Mouse (Mus musculus) cortical plate, adult 2 months (tissue): ENCODE data around the gene Nprl3. TPM values are rescaled to one million over a fixed set of nuclear protein-coding genes. Genes with fewer than 3 reads are reported as not detected.
"Not testable (repeated sequence)": the region's sequence is repeated elsewhere in the genome, so short reads cannot be mapped to it uniquely, and the experiment has no call there.

ENCODE experiments used
- H3K27ac ChIP-seq: fragments of 200-500 bp; 2 replicates; pipeline ENCODE4 v1.5.1; 2012; ENCODE audit warnings: low read length, control low read depth, inconsistent platforms; ENCODE audit not compliant: insufficient read depth
- H3K4me1 ChIP-seq: fragments of 200-500 bp; 2 replicates; pipeline ENCODE4 v1.6.1; 2011; ENCODE audit warnings: low read length; ENCODE audit not compliant: control insufficient read depth, insufficient read depth
- H3K4me3 ChIP-seq: fragments of 200-500 bp; 2 replicates; pipeline ENCODE4 v1.5.1; 2011; ENCODE audit warnings: mild to moderate bottlenecking, low read length, control low read depth; ENCODE audit not compliant: insufficient read depth
- CTCF ChIP-seq: fragments of 200-500 bp; IDR thresholded peaks from 2 replicates; pipeline ENCODE4 v1.5.1; 2011; ENCODE audit warnings: mild to moderate bottlenecking, control low read depth, low read length; ENCODE audit not compliant: insufficient read depth; ENCODE audit errors: extremely low read depth
- POLR2A ChIP-seq: fragments of 200-500 bp; IDR thresholded peaks from 2 replicates; pipeline ENCODE4 v1.6.1; 2011; ENCODE audit warnings: mild to moderate bottlenecking, low read length, control low read depth; ENCODE audit not compliant: insufficient read depth; ENCODE audit errors: extremely low read depth
- polyA plus RNA-seq: library from polyadenylated mRNA; depleted of rRNA; stranded (reverse); fragments of >200 nt; gene quantifications from 2 replicates; pipeline ENCODE4 v1.2.3, GENCODE M21; 2012

Nprl3 gene
- polyA plus RNA-seq, 1 experiment = 78.7 TPM

DNA sequence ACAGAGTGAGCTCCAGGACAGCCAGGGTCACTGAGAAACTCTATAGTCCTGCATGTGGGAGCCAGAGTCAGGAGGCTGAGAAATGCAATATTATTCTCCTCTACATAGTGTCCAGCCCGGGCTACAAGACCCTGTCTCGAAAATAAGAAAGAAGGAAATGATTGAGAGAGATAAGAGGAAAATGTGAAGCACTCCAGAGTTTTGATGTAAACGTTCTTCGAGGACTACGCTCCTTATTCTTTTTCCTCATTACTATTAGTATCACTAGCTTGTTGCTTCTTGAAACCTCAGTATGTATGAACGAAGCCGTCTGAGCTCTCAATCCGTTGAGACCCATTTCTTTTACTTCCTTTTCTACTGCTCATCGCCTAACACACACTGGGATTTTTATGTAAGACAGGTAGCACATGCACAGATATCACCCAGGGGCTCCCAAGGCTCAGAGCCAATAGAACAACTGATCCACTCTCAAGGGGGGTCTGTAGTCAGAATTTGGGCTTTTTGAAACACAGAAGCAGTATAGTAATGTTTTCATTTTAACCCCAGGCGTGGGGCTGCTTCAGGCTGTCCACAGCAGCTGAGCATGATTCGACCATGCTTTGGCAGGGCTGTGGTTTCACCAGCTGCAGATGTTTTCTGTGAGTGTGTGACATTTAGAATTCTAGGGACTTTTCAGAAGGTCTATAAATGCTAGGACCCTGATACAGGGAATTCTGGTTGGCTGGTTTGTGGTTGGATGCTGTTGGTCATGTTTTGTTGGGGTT, 65.4 kb downstream of the Nprl3 start:
- TF ChIP-seq CTCF (no peak), POLR2A (no peak)
- H3K27ac ChIP-seq = no peak overlapping the region
- H3K4me1 ChIP-seq = no peaks in the 10 kb centered on the region
- no peak overlapping the region for H3K4me3 ChIP-seq

DNA sequence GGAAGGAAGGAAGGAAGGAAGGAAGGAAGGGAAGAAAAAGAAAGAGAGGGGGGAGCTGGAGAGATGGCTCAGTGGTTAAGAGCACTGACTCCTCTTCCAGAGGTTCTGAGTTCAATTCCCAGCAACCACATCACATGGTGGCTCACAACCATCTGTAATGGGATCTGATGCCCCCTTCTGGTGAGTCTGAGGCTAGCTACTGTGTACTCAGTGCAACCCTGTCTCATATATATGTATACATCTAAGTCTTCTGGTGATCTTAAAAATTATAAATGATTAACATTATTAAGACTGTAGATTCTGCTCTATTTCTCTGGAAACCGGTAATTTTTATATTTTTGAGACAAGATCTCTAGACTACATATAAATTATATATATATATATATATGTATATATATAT, 66.5 kb downstream of the Nprl3 start:
- not testable (repeated sequence) for H3K4me1 ChIP-seq

DNA sequence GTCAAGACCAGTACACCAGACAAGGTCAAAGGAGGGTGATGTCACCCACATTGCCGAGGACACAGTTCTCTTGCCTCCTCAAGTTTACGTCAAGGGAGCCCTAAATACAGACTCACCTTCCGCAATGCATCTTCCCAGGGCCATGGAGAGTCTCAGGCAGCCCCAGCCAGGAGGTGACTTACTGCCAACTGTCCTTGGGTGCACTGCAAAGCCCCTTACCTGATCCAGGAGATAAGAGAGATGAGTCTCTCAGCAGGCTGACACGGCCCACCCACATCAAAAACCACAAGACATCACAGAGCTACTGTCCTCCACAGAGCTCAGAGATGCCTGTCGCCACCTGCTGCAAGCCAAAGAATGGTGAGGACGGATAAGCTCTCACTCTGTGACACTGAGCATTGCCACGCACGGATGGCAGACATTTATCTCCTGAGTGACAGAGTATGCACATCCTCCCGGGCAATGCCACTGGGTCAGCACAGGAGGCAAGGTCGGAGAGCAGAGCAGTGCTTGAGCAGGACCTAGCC, 67.4 kb downstream of the Nprl3 start, which contains the start of gene Il9r:
Gene Il9r (minus strand): TSS at position 205 of the 527 bp plus-strand sequence.
- no peak within 1 kb of the TSS for H3K27ac ChIP-seq
- TF ChIP-seq POLR2A (no peak), CTCF (no peak)
- H3K4me3 ChIP-seq = no peak within 1 kb of the TSS
- no peaks in the 10 kb centered on the region for H3K4me1 ChIP-seq

More for the DNA sequence above, 66.5 kb downstream of the Nprl3 start:
- H3K4me3 ChIP-seq, H3K27ac ChIP-seq: not testable (repeated sequence)

DNA sequence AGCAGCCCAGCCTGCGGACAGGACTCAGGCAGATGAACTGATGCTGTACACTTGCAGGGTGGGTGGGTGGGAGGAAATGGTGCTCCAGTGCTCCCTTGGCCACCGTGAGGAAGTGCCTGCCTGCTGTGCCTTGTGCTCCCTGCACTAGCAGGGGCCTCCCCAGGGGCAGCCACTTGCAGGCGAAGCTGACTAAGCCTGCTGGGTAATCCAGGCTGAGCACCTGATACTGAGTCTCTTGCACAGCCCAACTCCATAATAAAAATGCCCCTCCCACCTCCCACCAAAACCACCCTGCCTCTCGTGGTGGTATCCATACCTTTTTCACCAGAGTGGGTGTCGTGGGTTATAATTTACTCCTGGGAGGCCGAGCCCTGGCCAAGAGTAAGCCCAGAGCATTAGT, 68.3 kb downstream of the Nprl3 start:
- TF ChIP-seq CTCF (no peak), POLR2A (no peak)
- Histone ChIP-seq H3K27ac (no peak overlapping the region), H3K4me3 (no peak overlapping the region), H3K4me1 (no peaks in the 10 kb centered on the region)

DNA sequence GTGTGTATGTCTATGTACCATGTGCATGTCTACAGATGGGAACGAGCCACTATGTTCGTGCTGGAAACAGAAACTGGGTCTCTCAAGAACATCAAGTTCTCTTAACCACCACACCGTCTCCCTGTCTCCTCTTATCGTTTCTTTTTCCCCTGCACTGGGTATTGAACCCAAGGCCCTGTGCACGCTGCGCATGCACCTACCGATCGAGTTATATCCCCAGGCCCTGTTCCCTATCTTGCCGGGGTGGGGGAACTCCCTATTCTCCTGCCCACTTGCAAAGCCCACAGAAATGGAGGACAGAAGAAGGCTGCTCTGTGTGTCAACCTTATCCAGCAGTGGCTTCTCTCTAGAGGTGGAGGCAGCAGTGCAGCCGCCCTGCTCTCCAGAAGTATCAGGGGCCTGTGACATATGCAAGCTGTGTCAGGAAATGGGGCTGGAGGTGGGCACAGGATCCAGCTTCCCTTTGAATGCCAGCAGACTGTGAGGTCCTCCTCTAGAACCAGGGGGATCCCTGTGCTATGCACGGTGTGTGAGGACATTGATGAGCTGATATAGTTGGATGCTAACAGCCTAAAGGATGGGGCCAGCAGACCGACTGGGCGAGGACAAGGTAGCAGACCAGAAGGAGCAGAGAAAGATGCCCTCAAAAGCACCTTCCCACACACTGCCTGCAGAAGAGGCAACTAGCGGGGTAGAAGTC, 69.1 kb downstream of the Nprl3 start:
- Histone ChIP-seq H3K27ac (no peak overlapping the region), H3K4me3 (no peak overlapping the region), H3K4me1 (no peaks in the 10 kb centered on the region)
- TF ChIP-seq CTCF (no peak), POLR2A (no peak)

DNA sequence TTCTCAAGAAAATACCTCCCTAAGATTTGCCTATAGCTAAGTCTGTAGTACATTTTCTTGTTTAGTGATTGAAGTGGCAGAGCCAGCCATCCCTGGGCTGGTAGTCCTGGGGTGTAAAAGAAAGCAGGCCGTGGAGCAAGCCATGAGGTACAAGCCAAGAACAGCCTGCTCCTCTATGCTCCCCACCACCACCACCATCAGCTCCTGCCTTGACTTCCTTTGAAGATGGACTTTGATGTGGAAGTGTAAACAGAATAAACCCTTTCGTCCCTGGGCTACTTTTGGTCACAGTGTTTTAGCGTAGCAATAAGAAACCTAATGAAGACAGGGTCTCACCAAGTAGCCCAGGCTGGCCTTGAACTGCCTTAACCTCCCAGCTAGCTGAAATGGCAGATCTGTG, 69.7 kb downstream of the Nprl3 start:
- Histone ChIP-seq H3K4me3 (no peak overlapping the region), H3K4me1 (no peaks in the 10 kb centered on the region), H3K27ac (no peak overlapping the region)
- TF ChIP-seq CTCF = no peak
- no peak for TF ChIP-seq POLR2A

DNA sequence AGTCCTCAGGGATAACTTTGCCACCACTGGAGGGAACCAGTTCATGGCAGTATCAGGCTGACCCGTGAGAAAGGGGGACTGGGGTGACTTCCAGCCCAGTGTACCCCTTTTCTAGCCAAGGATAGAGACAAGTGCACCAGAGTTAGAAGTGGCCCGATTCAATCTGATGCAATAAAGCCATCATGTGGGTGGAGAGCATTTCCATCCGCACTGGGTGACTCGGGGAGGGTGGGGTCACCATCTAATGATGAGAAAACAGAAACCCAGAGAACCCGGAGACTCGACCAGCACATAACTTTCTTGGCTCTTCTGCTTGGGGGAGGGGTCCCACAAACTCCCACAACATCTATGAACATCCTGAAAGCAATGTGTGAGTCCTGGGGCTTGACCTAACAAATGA, 70.8 kb downstream of the Nprl3 start:
- no peaks in the 10 kb centered on the region for H3K4me1 ChIP-seq
- no peak overlapping the region for H3K27ac ChIP-seq
- TF ChIP-seq POLR2A = no peak
- TF ChIP-seq CTCF = no peak

DNA sequence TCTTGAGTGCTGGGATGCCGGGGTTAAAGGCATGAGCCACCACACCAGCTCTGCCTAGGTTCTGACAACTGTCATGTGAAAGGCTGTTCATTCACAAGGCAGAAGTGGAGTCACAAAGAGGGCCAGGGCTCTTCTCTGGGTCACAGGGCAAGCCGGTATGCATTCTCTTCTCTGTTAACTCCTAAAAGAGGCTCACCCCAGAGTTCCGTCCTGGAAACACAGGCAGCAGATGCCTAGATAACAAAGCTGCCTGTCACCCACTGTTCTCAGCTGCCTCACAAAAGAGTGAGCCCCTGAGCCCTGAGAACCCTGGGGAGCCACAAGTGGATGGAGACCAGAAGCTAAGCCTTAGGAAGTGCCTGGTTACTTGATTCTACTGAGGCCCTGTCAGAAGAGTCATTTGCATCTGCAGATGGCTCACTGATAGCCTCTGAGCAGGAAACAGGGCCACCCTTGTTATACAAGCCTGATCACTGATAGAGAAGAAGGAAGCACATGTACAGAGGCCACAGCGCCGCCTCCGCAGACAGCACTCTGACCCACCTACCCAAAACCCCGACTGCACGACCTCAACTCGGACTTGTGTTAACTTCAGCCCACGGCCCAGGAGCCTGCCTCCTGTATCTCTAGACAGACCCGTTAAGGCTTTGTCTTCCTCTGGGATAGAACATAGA, 71.5 kb downstream of the Nprl3 start:
- H3K4me3 ChIP-seq = no peak overlapping the region
- no peak for TF ChIP-seq CTCF
- TF ChIP-seq POLR2A = no peak
- H3K27ac ChIP-seq = no peak overlapping the region
- H3K4me1 ChIP-seq = no peaks in the 10 kb centered on the region

More for the DNA sequence above, 70.8 kb downstream of the Nprl3 start:
- H3K4me3 ChIP-seq = no peak overlapping the region

DNA sequence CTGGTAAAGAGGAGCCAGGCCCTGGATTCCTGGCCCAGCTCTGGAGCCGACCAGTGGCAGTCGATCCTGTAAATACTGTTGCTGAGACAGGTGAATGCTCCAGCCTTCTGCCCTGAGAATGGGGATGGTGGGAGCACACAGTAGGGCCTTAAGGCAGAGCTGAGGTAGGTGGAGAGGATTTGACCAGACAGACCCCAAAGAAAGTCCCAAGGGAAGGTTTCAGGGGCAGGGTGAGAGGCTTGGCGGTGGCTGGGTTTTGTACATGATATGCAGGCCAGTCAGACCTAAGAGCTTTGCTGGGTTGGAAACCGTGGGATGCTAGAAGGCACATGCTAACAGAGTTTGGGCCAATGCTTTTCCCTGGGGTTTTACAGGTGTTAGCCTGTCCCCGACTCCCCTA, 72.9 kb downstream of the Nprl3 start:
- Histone ChIP-seq H3K27ac (no peak overlapping the region), H3K4me1 (no peaks in the 10 kb centered on the region), H3K4me3 (no peak overlapping the region)
- no peak for TF ChIP-seq POLR2A
- TF ChIP-seq CTCF = no peak
